Mouse (Mus musculus): Measurements from ENCODE around the gene Creld2. TPM values are rescaled to one million over a fixed set of nuclear protein-coding genes. Genes with fewer than 3 reads are reported as not detected.

The Creld2 gene
- polyA plus RNA-seq, 1 experiment from 2014 or later: 63.8 TPM

DNA sequence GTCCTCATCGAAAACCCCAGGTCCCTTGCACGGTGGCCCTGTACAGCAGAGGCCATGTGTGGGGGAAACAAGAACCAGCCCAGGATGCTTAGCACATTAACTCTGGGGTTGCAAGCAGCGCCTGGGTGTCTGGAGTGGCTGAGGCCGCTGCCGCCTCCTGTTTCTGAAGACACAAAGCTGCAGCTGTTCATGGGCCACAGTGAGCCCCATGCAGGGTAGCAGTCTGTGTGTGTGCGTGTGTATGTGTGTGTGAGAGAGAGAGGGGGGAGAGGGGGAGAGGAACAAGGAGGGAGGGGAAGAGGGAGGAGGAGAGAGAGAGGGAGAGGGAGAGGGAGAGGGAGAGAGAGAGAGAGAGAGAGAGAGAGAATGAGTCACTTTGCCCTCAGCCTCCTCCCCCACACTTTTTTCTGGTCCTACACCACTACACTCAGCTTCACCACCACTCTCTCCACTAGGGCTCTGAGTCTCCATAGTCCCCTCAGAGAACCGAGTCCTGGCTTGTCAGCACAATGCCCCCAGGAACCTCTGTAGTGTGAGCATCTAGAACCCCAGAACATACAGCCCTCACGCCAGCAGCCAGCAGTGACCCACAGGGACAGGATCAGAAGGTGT is 24.1 kb downstream of the Creld2 start:
- Histone ChIP-seq H3K9me3 (replicated peaks) (no peaks in the 10 kb centered on the region), H3K9ac (replicated peaks) (no peak overlapping the region), H3K27ac (replicated peaks) (no peak overlapping the region), H3K36me3 (no peaks in the 10 kb centered on the region), H3K4me1 (peaks cover 14% of the 10 kb centered on the region), H3K4me2 (no peak overlapping the region), H3K4me3 (replicated peaks) (no peak overlapping the region), H3K27me3 (replicated peaks) (no peaks in the 10 kb centered on the region)
- no peak for ATAC-seq (ENCODE audit: low FRiP score)
- 52% methylated on average over 8 of the region's 8 CpGs for WGBS

DNA sequence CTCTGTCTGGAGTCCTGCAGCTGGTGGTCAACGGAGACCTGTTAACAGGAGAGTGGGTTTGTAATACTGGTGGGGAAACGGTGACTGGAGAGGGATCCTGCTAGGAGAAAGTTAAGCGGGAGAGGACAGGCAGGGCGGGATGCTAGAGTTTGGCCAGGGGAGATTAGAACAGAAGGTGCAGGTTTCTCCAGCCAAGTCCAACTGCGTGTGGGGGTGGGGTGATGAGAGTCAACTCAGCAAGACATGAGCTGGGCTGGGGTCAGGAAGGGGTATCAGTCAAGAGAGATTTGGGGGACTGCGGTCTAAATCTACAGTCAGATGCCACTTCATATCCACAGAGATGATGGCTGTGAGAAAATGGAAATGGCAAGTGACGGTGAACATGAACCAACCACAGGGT is 25.5 kb downstream of the Creld2 start:
- no peak overlapping the region for H3K4me3 ChIP-seq (replicated peaks)
- ATAC-seq (ENCODE audit: low FRiP score): no peak
- no peaks in the 10 kb centered on the region for H3K9me3 ChIP-seq (replicated peaks)
- no peak overlapping the region for H3K27ac ChIP-seq (replicated peaks)
- no peaks in the 10 kb centered on the region for H3K27me3 ChIP-seq (replicated peaks)
- H3K4me1 ChIP-seq: peaks cover 5% of the 10 kb centered on the region; the same call in 1 of the 2 replicates
- H3K4me2 ChIP-seq: no peak overlapping the region
- WGBS: 93% methylated on average over 7 of the region's 7 CpGs
- no peaks in the 10 kb centered on the region for H3K36me3 ChIP-seq
- no peak overlapping the region for H3K9ac ChIP-seq (replicated peaks)

DNA sequence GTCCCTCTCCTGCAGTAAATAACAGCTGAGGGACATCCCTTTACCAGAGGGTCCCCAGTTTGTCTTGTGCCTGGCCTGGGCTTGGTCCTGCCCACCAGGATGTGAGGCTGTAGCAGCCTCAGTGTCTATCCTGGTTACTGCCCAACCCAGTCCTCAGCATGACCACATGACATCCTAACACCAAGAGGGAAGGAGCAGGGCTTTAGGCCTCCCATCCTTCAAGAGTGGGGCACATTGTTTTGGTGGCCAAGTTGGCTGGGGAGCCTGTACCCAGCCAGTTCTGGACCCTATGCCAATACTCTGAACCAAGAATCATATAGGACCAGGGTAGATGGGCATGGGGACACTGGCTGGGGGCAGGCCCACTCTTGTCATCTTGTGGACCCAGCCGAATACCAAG is 29.2 kb downstream of the Creld2 start:
- Histone ChIP-seq H3K27ac (replicated peaks) (no peak overlapping the region), H3K27me3 (replicated peaks) (no peaks in the 10 kb centered on the region), H3K4me1 (peaks cover 14% of the 10 kb centered on the region; the same call in 1 of the 2 replicates), H3K36me3 (no peaks in the 10 kb centered on the region), H3K9ac (replicated peaks) (no peak overlapping the region), H3K4me3 (replicated peaks) (no peak overlapping the region), H3K4me2 (no peak overlapping the region), H3K9me3 (replicated peaks) (no peaks in the 10 kb centered on the region)
- WGBS: 92% methylated on average over 1 of the region's 1 CpGs
- ATAC-seq (ENCODE audit: low FRiP score): no peak

DNA sequence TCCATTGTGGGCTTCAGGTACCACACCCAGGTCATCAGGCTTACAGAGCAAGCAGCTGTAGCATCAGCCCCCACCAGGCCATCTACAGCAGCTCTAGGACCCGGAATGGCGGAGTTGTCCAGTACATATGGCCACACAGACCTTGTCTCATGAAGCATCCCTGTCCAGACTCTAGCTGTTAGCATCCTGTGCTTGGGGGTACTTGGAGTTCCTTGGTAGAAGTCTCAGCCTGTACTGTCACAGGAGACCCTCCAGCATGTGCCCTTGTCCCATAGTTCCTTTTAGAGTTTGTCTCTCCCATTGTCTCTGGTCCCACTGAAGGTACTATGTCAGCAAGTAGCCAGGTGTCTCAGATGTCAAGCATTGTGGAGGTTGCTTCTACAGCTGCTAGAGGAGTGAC is 30.2 kb downstream of the Creld2 start:
- H3K4me2 ChIP-seq: no peak overlapping the region
- 100% methylated on average over 2 of the region's 2 CpGs for WGBS
- no peak overlapping the region for H3K4me3 ChIP-seq (replicated peaks)
- H3K4me1 ChIP-seq: peaks cover 14% of the 10 kb centered on the region; the same call in 1 of the 2 replicates
- H3K27ac ChIP-seq (replicated peaks): no peak overlapping the region
- no peaks in the 10 kb centered on the region for H3K36me3 ChIP-seq
- H3K27me3 ChIP-seq (replicated peaks): no peaks in the 10 kb centered on the region
- H3K9me3 ChIP-seq (replicated peaks): no peaks in the 10 kb centered on the region
- no peak overlapping the region for H3K9ac ChIP-seq (replicated peaks)
- no peak for ATAC-seq (ENCODE audit: low FRiP score)

DNA sequence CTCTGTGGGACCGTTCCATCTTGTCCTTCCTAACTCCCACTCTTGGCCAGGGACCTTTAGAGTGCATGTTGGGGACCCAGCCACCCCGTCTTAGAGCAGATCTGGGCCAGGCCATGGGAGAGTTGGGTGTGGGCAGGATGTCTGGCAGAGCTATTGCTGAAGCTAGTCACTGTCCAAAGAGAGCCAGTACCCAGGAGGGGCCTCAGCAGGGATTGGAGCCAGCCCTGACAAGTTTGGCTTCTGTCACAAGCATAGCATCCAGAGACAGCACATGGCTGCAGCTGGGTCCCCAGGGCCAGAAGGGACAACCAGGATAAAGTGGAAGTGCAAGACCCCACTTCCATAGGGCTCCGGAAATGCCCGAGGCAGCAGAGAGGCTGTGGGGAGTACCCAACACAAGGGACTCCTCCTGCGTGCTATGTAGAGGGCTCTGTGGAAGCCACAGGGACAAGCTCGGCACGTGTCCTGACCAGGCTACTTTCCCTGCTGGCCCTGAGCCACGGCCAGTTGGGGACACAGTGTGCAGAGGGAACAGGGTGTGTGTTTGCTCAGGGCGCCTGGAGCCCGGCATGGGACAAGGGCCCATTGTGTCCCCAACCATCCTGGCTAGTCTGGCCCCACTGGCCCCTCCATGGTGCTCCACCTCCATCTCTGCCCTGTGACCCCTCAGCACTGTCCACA is 30.8 kb downstream of the Creld2 start:
- H3K27ac ChIP-seq (replicated peaks): no peak overlapping the region
- no peak overlapping the region; the same call in 1 of the 2 replicates for H3K4me2 ChIP-seq
- H3K4me1 ChIP-seq: peaks cover 17% of the 10 kb centered on the region; the same call in 1 of the 2 replicates
- H3K36me3 ChIP-seq: no peaks in the 10 kb centered on the region
- no peaks in the 10 kb centered on the region for H3K27me3 ChIP-seq (replicated peaks)
- WGBS: 63% methylated on average over 10 of the region's 10 CpGs
- H3K9me3 ChIP-seq (replicated peaks): no peaks in the 10 kb centered on the region
- H3K9ac ChIP-seq (replicated peaks): no peak overlapping the region
- H3K4me3 ChIP-seq (replicated peaks): no peak overlapping the region
- no peak; the same call in 1 of the 2 replicates for ATAC-seq (ENCODE audit: low FRiP score)

DNA sequence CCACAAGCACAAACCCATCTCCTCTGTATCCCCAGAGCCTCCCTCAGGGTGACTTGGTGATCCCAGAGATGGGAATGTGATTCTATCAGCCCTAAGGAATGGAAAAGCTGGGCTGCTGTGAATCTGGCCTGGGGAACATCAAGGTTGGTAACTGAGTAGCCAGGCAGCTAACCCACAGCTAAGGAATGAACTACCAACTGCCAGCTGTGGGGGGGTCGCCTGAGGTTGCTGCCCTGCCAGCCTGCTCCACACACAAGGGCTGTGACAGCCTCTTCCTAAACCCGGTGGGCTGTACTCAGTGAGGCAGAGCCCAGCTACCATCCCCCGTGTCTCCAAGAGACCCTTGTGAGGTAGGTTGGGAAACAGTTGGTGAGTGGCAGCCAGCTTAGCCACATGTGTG is 31.6 kb downstream of the Creld2 start:
- Histone ChIP-seq H3K4me1 (peaks cover 17% of the 10 kb centered on the region; the same call in 1 of the 2 replicates), H3K4me2 (no peak overlapping the region), H3K36me3 (no peaks in the 10 kb centered on the region), H3K27ac (replicated peaks) (no peak overlapping the region), H3K9ac (replicated peaks) (no peak overlapping the region), H3K4me3 (replicated peaks) (no peak overlapping the region), H3K27me3 (replicated peaks) (no peaks in the 10 kb centered on the region), H3K9me3 (replicated peaks) (no peaks in the 10 kb centered on the region)
- WGBS: 56% methylated on average over 3 of the region's 3 CpGs
- no peak for ATAC-seq (ENCODE audit: low FRiP score)

DNA sequence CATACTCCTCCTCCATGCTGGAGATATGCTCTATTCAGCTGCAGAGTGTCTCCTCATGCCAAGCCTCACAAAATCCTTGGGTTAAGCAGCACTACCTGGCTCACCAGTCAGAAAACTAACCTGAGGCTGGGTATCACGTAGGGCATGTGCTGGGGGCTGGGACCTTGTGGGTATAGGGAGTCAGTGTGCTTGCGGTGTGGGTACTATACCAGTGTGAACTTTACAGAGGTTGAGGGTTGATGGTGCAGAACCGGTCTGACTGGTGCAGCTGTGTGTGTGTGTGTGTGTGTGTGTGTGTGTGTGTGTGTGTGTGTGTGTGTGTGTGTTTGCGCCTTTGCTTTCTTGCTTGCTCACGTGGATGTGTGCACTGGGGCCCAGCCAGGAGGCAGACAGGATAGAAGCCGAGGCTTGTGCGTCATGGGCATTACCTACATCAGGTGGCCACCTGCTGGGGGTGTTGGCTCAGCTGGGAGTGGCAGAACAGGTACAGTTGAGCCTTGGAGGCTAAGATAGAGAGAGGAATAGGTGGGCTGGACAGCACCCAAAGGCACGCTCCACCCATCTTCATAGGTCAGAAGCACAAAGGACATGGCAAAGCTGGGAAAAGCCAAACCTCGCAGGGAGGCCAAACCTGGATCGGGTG is 32.2 kb downstream of the Creld2 start:
- no peaks in the 10 kb centered on the region for H3K9me3 ChIP-seq (replicated peaks)
- no peaks in the 10 kb centered on the region for H3K36me3 ChIP-seq
- WGBS: 74% methylated on average over 10 of the region's 10 CpGs
- H3K9ac ChIP-seq (replicated peaks): no peak overlapping the region
- peaks cover 17% of the 10 kb centered on the region; the same call in 1 of the 2 replicates for H3K4me1 ChIP-seq
- H3K27me3 ChIP-seq (replicated peaks): no peaks in the 10 kb centered on the region
- no peak for ATAC-seq (ENCODE audit: low FRiP score)
- no peak overlapping the region for H3K4me3 ChIP-seq (replicated peaks)
- H3K4me2 ChIP-seq: no peak overlapping the region
- H3K27ac ChIP-seq (replicated peaks): no peak overlapping the region

DNA sequence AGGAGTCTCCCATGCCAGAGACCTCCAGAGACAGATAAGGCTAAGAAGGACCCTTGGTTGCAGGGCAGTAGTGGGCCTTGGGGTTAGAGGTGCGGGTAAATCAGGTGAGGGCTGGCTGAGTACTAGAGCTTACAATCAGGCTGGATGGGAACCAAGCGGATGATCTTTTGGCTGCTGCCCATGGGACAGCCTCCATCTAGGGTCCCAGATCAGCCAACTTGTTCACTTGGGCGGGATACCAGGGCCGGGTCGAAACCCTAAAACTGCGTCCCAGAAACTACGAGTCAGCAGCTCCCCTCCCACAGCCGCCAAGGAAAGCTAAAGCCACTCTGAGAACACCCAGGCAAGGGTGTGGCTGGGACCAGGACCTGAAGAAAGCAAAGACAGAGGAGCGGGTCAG is 33.7 kb downstream of the Creld2 start:
- Histone ChIP-seq H3K27me3 (replicated peaks) (no peaks in the 10 kb centered on the region), H3K27ac (replicated peaks) (no peak overlapping the region), H3K4me3 (replicated peaks) (no peak overlapping the region), H3K4me1 (peaks cover 17% of the 10 kb centered on the region; the same call in 1 of the 2 replicates), H3K9me3 (replicated peaks) (no peaks in the 10 kb centered on the region), H3K9ac (replicated peaks) (no peak overlapping the region), H3K4me2 (no peak overlapping the region), H3K36me3 (no peaks in the 10 kb centered on the region)
- no peak for ATAC-seq (ENCODE audit: low FRiP score)
- WGBS: 88% methylated on average over 9 of the region's 9 CpGs

DNA sequence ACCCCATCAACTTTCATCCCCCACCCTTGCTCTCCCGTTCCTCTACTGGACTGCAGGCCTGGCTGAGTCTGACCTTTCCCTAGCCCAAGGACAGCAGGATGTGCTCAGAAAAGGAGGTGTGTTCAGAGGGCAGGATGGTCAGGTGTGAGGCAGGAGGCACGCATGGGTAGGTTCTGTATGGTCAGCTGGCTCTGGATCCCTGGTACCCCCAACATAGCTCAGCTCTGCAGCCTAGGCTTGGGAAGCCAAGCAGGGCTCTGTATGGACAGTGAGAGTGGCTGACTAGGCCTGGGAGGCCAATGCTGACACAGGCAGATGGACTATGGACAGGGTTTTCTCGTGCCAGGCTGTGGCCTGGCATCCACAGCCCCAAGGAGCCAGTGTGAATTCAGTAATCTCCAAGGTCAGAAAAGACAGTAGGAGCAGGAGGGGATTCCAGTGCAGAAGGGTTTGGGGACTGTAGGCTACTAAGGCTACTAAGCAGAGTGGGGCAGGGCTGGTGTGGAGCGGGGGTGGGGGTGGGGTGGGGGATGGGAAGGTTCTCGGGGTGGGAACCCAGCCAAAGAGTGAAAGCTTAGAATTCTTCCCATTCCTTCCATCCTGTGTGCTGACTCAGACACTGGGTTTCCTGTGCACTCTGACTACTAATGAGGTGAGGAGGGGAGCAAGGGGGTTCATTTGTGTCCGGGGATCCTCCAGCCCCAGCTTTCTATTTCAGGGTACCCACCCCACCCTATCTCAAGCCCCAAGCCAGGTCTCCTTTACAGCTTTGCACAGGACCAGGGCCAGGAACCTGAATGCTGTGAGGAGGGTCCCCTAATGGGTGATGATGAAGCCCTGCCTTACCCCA is 34.9 kb downstream of the Creld2 start:
- H3K27ac ChIP-seq (replicated peaks): no peak overlapping the region
- H3K4me3 ChIP-seq (replicated peaks): no peak overlapping the region
- no peaks in the 10 kb centered on the region for H3K36me3 ChIP-seq
- H3K4me2 ChIP-seq: no peak overlapping the region
- no peaks in the 10 kb centered on the region for H3K27me3 ChIP-seq (replicated peaks)
- no peaks in the 10 kb centered on the region for H3K9me3 ChIP-seq (replicated peaks)
- peaks cover 17% of the 10 kb centered on the region; the same call in 1 of the 2 replicates for H3K4me1 ChIP-seq
- ATAC-seq (ENCODE audit: low FRiP score): no peak
- WGBS: 69% methylated on average over 6 of the region's 6 CpGs
- H3K9ac ChIP-seq (replicated peaks): no peak overlapping the region

DNA sequence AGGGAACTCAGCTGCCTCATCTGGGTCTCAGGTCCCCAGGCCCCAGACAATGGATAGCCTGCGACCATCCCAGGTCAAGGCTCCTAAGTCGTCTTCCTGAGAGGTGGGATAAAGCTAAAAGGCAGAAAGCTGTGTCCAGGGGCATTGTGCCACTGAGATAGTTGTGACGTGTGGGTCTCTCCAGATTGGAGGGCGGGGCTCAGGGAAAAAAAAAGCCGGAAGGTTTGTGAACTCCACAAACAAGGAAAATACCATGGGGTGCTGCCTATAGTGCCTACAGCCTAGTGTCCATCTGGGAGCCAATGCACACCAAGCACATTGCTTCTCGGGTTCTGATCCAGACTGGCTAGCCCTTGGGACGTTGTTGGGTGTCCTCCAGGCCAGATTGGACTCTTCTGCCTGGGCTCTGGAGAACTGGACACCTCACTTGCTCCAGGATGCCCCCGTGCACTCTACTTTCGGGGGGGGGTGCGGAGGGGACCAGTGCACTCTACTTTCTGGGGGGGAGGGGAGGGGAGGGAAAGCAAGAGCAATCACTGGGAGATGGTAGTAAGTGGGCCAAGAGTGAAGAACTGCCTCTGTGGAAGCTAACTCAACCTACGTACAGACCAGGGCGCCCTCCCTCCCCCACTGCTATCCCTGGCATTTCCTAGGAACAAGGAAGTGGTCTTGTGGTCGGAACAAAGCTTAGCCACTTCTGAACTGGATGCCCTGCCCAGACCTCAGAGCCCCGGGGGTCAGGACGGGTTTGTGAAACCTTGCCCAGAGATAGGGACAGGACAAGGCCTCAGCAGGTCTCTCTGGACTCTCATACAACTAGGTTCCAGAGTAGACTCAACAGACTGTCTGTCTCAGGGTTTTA is 35.8 kb downstream of the Creld2 start:
- Histone ChIP-seq H3K36me3 (no peaks in the 10 kb centered on the region), H3K9ac (replicated peaks) (no peak overlapping the region), H3K4me3 (replicated peaks) (no peak overlapping the region), H3K27me3 (replicated peaks) (no peaks in the 10 kb centered on the region), H3K9me3 (replicated peaks) (no peaks in the 10 kb centered on the region), H3K27ac (replicated peaks) (no peak overlapping the region), H3K4me2 (no peak overlapping the region), H3K4me1 (peaks cover 13% of the 10 kb centered on the region; the same call in 1 of the 2 replicates)
- no peak for ATAC-seq (ENCODE audit: low FRiP score)
- WGBS: 78% methylated on average over 15 of the region's 15 CpGs

All from neural tube, embryonic 15.5 days (tissue).